Mouse (Mus musculus) midbrain, postnatal 0 days (tissue): ENCODE measurements at regions not wholly inside any gene's neighbourhood (a gene's known extent, or its start where the extent isn't known, plus 50 kb on each side); places are given as distances from the start of the nearest gene placed in this dataset.
A peak's percentile ranks its signal among the peaks of the same experiment; 100 is the strongest.
"Not testable (repeated sequence)": the region's sequence is repeated elsewhere in the genome, so short reads cannot be mapped to it uniquely, and the experiment has no call there.

Experiments used
- ATAC-seq: fragments of 200-750 bp; cut with Nextera tagmentation; 2 replicates; pipeline ENCODE4 v1.8.0; 2017; ENCODE audit warnings: moderate number of reproducible peaks, mild to moderate bottlenecking, moderate TSS enrichment, moderate library complexity; ENCODE audit not compliant: low FRiP score
- DNase-seq: peaks from one replicate; pipeline ENCODE4 v3.0.0-alpha.2; 2015; ENCODE audit warnings: low spot score
- H3K27ac ChIP-seq: fragments of 300-500 bp; sonication (generic); 2 replicates; pipeline ENCODE4 v1.5.1; 2014; ENCODE audit warnings: low read depth, mild to moderate bottlenecking, low read length, mixed read lengths
- H3K27me3 ChIP-seq: fragments of 300-500 bp; sonication (generic); 2 replicates; pipeline ENCODE4 v1.6.1; 2014; ENCODE audit warnings: low read length, control low read depth, mixed read lengths; ENCODE audit not compliant: insufficient read depth
- H3K36me3 ChIP-seq: fragments of 300-500 bp; sonication (generic); 2 replicates; pipeline ENCODE4 v1.6.1; 2014; ENCODE audit warnings: low read length, control low read depth, mixed read lengths; ENCODE audit not compliant: insufficient read depth
- H3K4me1 ChIP-seq: fragments of 300-500 bp; sonication (generic); 2 replicates; pipeline ENCODE4 v1.6.1; 2014; ENCODE audit warnings: mild to moderate bottlenecking, control low read depth, antibody characterized with exemption, low read length, mixed read lengths; ENCODE audit not compliant: insufficient read depth
- H3K4me2 ChIP-seq: fragments of 300-500 bp; sonication (generic); 2 replicates; pipeline ENCODE4 v1.6.1; 2014; ENCODE audit warnings: low read depth, mild to moderate bottlenecking, low read length, mixed read lengths; ENCODE audit not compliant: poor library complexity, severe bottlenecking
- H3K4me3 ChIP-seq: fragments of 300-500 bp; sonication (generic); 2 replicates; pipeline ENCODE4 v1.5.1; 2014; ENCODE audit warnings: low read depth, mild to moderate bottlenecking, low read length, moderate library complexity
- H3K9ac ChIP-seq: fragments of 300-500 bp; sonication (generic); replicated peaks from 2 replicates; pipeline ENCODE4 v1.6.1; 2014; ENCODE audit warnings: mild to moderate bottlenecking, low read length, moderate library complexity, mixed read lengths; ENCODE audit not compliant: poor library complexity, severe bottlenecking
- H3K9me3 ChIP-seq: fragments of 300-500 bp; sonication (generic); 2 replicates; pipeline ENCODE4 v1.6.1; 2016; ENCODE audit warnings: low read length, control low read depth
- CTCF ChIP-seq: IDR thresholded peaks from 2 replicates; pipeline ENCODE4 v1.5.1; 2016; ENCODE audit warnings: antibody characterized with exemption, mild to moderate bottlenecking
- WGBS: fragments of 180-500 bp; shearing (Covaris S2); extraction: QIAGEN DNeasy Blood & Tissue Kit; methylation state at CpG from one replicate; pipeline ENCODE4 v1.1.7; 2014; 5-methylcytosine and 5-hydroxymethylcytosine counted together

GRCm38 (mm10) chr6:68201448-68201847 is 665.9 kb upstream of the Tacstd2 start:
- Histone ChIP-seq H3K4me1 (no peaks in the 10 kb centered on the region), H3K9me3 (no peaks in the 10 kb centered on the region), H3K4me2 (no peak overlapping the region), H3K4me3 (no peak overlapping the region), H3K9ac (no peak overlapping the region), H3K27me3 (no peaks in the 10 kb centered on the region), H3K36me3 (no peaks in the 10 kb centered on the region), H3K27ac (no peak overlapping the region)
- DNase-seq = peak; percentile 37
- 37% methylated on average over 2 of the region's 2 CpGs for WGBS
- TF ChIP-seq CTCF = peak; percentile 58
- no peak for ATAC-seq

- Histone ChIP-seq H3K27me3 (no peaks in the 10 kb centered on the region), H3K4me2 (no peak overlapping the region), H3K9ac (no peak overlapping the region), H3K36me3 (no peaks in the 10 kb centered on the region), H3K4me3 (no peak overlapping the region), H3K27ac (no peak overlapping the region), H3K4me1 (no peaks in the 10 kb centered on the region), H3K9me3 (no peaks in the 10 kb centered on the region)
- DNase-seq = peak; percentile 28
- peak; percentile 60 for TF ChIP-seq CTCF
- ATAC-seq = no peak
These were observed 662.4 kb upstream of the Tacstd2 start for GRCm38 (mm10) chr6:68198031-68198430.

- no peak for TF ChIP-seq CTCF
- Histone ChIP-seq H3K9me3 (no peaks in the 10 kb centered on the region), H3K36me3 (no peaks in the 10 kb centered on the region), H3K4me3 (no peak overlapping the region), H3K4me1 (no peaks in the 10 kb centered on the region), H3K27ac (no peak overlapping the region), H3K27me3 (no peaks in the 10 kb centered on the region), H3K9ac (no peak overlapping the region), H3K4me2 (no peak overlapping the region)
- WGBS = 82% methylated on average over 4 of the region's 4 CpGs
- no peak for ATAC-seq
- no peak for DNase-seq
These were observed 629.2 kb upstream of the Tacstd2 start for GRCm38 (mm10) chr6:68164792-68165191.

- H3K4me2 ChIP-seq, H3K27ac ChIP-seq, H3K4me1 ChIP-seq, H3K27me3 ChIP-seq, H3K9me3 ChIP-seq, DNase-seq, H3K36me3 ChIP-seq, H3K4me3 ChIP-seq, ATAC-seq, H3K9ac ChIP-seq: not testable (repeated sequence)
- 93% methylated on average over 1 of the region's 1 CpGs for WGBS
These were observed 628.5 kb upstream of the Tacstd2 start for GRCm38 (mm10) chr6:68164111-68164510.

- WGBS = 93% methylated on average over 1 of the region's 1 CpGs
- no peaks in the 10 kb centered on the region for H3K4me1 ChIP-seq
- no peaks in the 10 kb centered on the region for H3K9me3 ChIP-seq
- H3K27me3 ChIP-seq = no peaks in the 10 kb centered on the region
- no peak overlapping the region for H3K4me3 ChIP-seq
- no peak overlapping the region for H3K27ac ChIP-seq
- no peak for ATAC-seq
- no peaks in the 10 kb centered on the region for H3K36me3 ChIP-seq
- H3K9ac ChIP-seq = no peak overlapping the region
- no peak for TF ChIP-seq CTCF
- no peak for DNase-seq
- H3K4me2 ChIP-seq = no peak overlapping the region
These were observed 616.0 kb upstream of the Tacstd2 start for GRCm38 (mm10) chr6:68151569-68151968.

GRCm38 (mm10) chr6:68102481-68102880 is 566.9 kb upstream of the Tacstd2 start:
- no peaks in the 10 kb centered on the region for H3K36me3 ChIP-seq
- TF ChIP-seq CTCF = no peak
- ATAC-seq (no peak), DNase-seq (no peak)
- no peaks in the 10 kb centered on the region for H3K9me3 ChIP-seq
- no peaks in the 10 kb centered on the region for H3K4me1 ChIP-seq
- H3K9ac ChIP-seq = no peak overlapping the region
- H3K27me3 ChIP-seq = no peaks in the 10 kb centered on the region
- no peak overlapping the region for H3K4me3 ChIP-seq
- no peak overlapping the region for H3K4me2 ChIP-seq
- H3K27ac ChIP-seq = no peak overlapping the region
